Mouse (Mus musculus) CH12.LX (cell line): Measurements from ENCODE around the gene Arhgap35. TPM values are rescaled to one million over a fixed set of nuclear protein-coding genes. Genes with fewer than 3 reads are reported as not detected.
A peak's percentile ranks its signal among the peaks of the same experiment; 100 is the strongest.

Experiments
- DNase-seq: peaks from one replicate; pipeline ENCODE4 v3.0.0-alpha.2; 2013; ENCODE audit errors: extremely low read depth
- H3K27ac ChIP-seq: 2 replicates; pipeline ENCODE4 v1.5.1; 2012; ENCODE audit warnings: low read depth, mild to moderate bottlenecking, control low read depth, moderate library complexity; ENCODE audit not compliant: insufficient read depth
- H3K27me3 ChIP-seq: replicated peaks from 2 replicates; pipeline ENCODE3; 2012; ENCODE audit warnings: inconsistent platforms
- H3K36me3 ChIP-seq, 2 experiments: replicated peaks in 1 of 2; 2 replicates each; pipeline versions ENCODE3 to v1.6.1; 2012; ENCODE audit warnings: inconsistent platforms in 1 of 2, low read length in 1 of 2, mild to moderate bottlenecking in 1 of 2, mixed read lengths in 1 of 2, moderate library complexity in 1 of 2; ENCODE audit not compliant: control insufficient read depth in 1 of 2, insufficient read depth in 1 of 2
- H3K4me1 ChIP-seq, 2 experiments: 2 replicates each; pipeline ENCODE4 v1.6.1; 2012; ENCODE audit warnings: inconsistent platforms in 1 of 2, moderate library complexity in 1 of 2; ENCODE audit not compliant: insufficient read depth in 2 of 2, control insufficient read depth in 1 of 2
- H3K4me2 ChIP-seq: 2 replicates; pipeline ENCODE4 v1.6.1; 2012; ENCODE audit warnings: low read depth, mild to moderate bottlenecking, control low read depth; ENCODE audit not compliant: poor library complexity, insufficient read depth, severe bottlenecking
- H3K4me3 ChIP-seq, 3 experiments: fragments of 150-350 bp in 1 of 3; sonication (generic) in 1 of 3; replicated peaks in 1 of 3; 2 replicates each; pipeline versions ENCODE3 to v1.5.1; 2011 to 2012; ENCODE audit warnings: low read depth in 2 of 3, low read length in 2 of 3, mild to moderate bottlenecking in 2 of 3, moderate library complexity in 2 of 3, control low read depth in 1 of 3, improper control_type of control experiment in 1 of 3, inconsistent platforms in 1 of 3, mixed read lengths in 1 of 3; ENCODE audit not compliant: poor library complexity in 1 of 3
- H3K79me2 ChIP-seq: replicated peaks from 2 replicates; pipeline ENCODE4 v1.6.1; 2012; ENCODE audit warnings: mild to moderate bottlenecking, moderate library complexity; ENCODE audit not compliant: control insufficient read depth, poor library complexity, insufficient read depth, severe bottlenecking; ENCODE audit errors: extremely low read depth
- H3K9ac ChIP-seq: 2 replicates; pipeline ENCODE4 v1.6.1; 2012; ENCODE audit warnings: low read depth, mild to moderate bottlenecking, control low read depth, moderate library complexity; ENCODE audit not compliant: insufficient read depth
- H3K9me3 ChIP-seq: replicated peaks from 2 replicates; pipeline ENCODE3; 2012; ENCODE audit warnings: low read length, inconsistent platforms, mixed read lengths
- BHLHE40 ChIP-seq: IDR thresholded peaks from 2 replicates; pipeline ENCODE4 v1.6.1; 2011; ENCODE audit warnings: mild to moderate bottlenecking, low read depth, low read length, improper control_type of control experiment
- CHD1 ChIP-seq: IDR thresholded peaks from 2 replicates; pipeline ENCODE4 v1.6.1; 2012; ENCODE audit warnings: low read depth, low read length, improper control_type of control experiment, inconsistent platforms
- CHD2 ChIP-seq: IDR thresholded peaks from 2 replicates; pipeline ENCODE4 v1.6.1; 2011; ENCODE audit warnings: low read length, improper control_type of control experiment
- E2F4 ChIP-seq: IDR thresholded peaks from 2 replicates; pipeline ENCODE4 v1.6.1; 2011; ENCODE audit warnings: low read depth, low read length, improper control_type of control experiment; ENCODE audit not compliant: insufficient replicate concordance
- ELF1 ChIP-seq: IDR thresholded peaks from 2 replicates; pipeline ENCODE4 v1.6.1; 2014; ENCODE audit warnings: low read depth, mild to moderate bottlenecking, inconsistent platforms, low read length, improper control_type of control experiment
- ETS1 ChIP-seq: conservative IDR thresholded peaks from 2 replicates; pipeline ENCODE4 v1.6.1; 2012; ENCODE audit warnings: low read depth, mild to moderate bottlenecking, inconsistent platforms, low read length, improper control_type of control experiment, moderate library complexity
- HCFC1 ChIP-seq: IDR thresholded peaks from 2 replicates; pipeline ENCODE4 v1.6.1; 2012; ENCODE audit warnings: low read depth, mild to moderate bottlenecking, inconsistent platforms, low read length, improper control_type of control experiment
- IRF4 ChIP-seq: IDR thresholded peaks from 2 replicates; pipeline ENCODE4 v1.6.1; 2014; ENCODE audit warnings: low read depth, mild to moderate bottlenecking, inconsistent platforms, low read length, improper control_type of control experiment
- JUN ChIP-seq: IDR thresholded peaks from 2 replicates; pipeline ENCODE4 v1.6.1; 2011; ENCODE audit warnings: low read depth, mild to moderate bottlenecking, low read length, improper control_type of control experiment, moderate library complexity; ENCODE audit not compliant: insufficient read depth
- MAX ChIP-seq: IDR thresholded peaks from 2 replicates; pipeline ENCODE4 v1.6.1; 2011; ENCODE audit warnings: low read length, improper control_type of control experiment
- MAZ ChIP-seq: IDR thresholded peaks from 2 replicates; pipeline ENCODE4 v1.6.1; 2012; ENCODE audit warnings: low read depth, mild to moderate bottlenecking, inconsistent platforms, low read length, improper control_type of control experiment, moderate library complexity
- MXI1 ChIP-seq: IDR thresholded peaks from 2 replicates; pipeline ENCODE4 v1.6.1; 2011; ENCODE audit warnings: mild to moderate bottlenecking, low read depth, low read length, improper control_type of control experiment
- MYC ChIP-seq: IDR thresholded peaks from 2 replicates; pipeline ENCODE4 v1.6.1; 2011; ENCODE audit warnings: low read depth, mild to moderate bottlenecking, improper control_type of control experiment, low read length
- NELFE ChIP-seq: IDR thresholded peaks from 2 replicates; pipeline ENCODE4 v1.6.1; 2011; ENCODE audit warnings: low read depth, low read length, improper control_type of control experiment
- NRF1 ChIP-seq: IDR thresholded peaks from 2 replicates; pipeline ENCODE4 v1.6.1; 2014; ENCODE audit warnings: low read depth, mild to moderate bottlenecking, inconsistent platforms, low read length, improper control_type of control experiment, moderate library complexity
- POLR2A ChIP-seq: IDR thresholded peaks from 2 replicates; pipeline ENCODE4 v1.6.1; 2011; ENCODE audit warnings: low read depth, mild to moderate bottlenecking, improper control_type of control experiment, low read length
- POLR2AphosphoS2 ChIP-seq: IDR thresholded peaks from 2 replicates; pipeline ENCODE4 v1.6.1; 2011; ENCODE audit warnings: low read depth, low read length, improper control_type of control experiment
- SMC3 ChIP-seq: IDR thresholded peaks from 2 replicates; pipeline ENCODE4 v1.6.1; 2011; ENCODE audit warnings: low read depth, low read length, improper control_type of control experiment
- TBP ChIP-seq: conservative IDR thresholded peaks from 2 replicates; pipeline ENCODE4 v1.6.1; 2011; ENCODE audit warnings: low read depth, low read length, improper control_type of control experiment
- TCF12 ChIP-seq: IDR thresholded peaks from 2 replicates; pipeline ENCODE4 v1.6.1; 2014; ENCODE audit warnings: low read depth, mild to moderate bottlenecking, inconsistent platforms, low read length, improper control_type of control experiment
- USF1 ChIP-seq: IDR thresholded peaks from 2 replicates; pipeline ENCODE4 v1.6.1; 2014; ENCODE audit warnings: low read depth, mild to moderate bottlenecking, inconsistent platforms, low read length, improper control_type of control experiment
- USF2 ChIP-seq: conservative IDR thresholded peaks from 2 replicates; pipeline ENCODE4 v1.6.1; 2011; ENCODE audit warnings: low read depth, low read length, improper control_type of control experiment
- ZNF384 ChIP-seq: IDR thresholded peaks from 2 replicates; pipeline ENCODE4 v1.6.1; 2012; ENCODE audit warnings: low read depth, low read length, improper control_type of control experiment, inconsistent platforms
- dilution Hi-C: fragments of 300-500 bp; cut with MboI; formaldehyde crosslinking; loops from 2 replicates; pipeline ENCODE4 v1.14.3; 2020; ENCODE audit warnings: low sequenced_read_pairs; ENCODE audit not compliant: extremely low pct_unique_long_range_greater_than_20kb, extremely low pct_ligation_motif_present
- in situ Hi-C: fragments of 300-500 bp; cut with MboI; formaldehyde crosslinking; loops from 3 replicates; pipeline ENCODE4 v1.14.3; 2019; ENCODE audit warnings: low sequenced_read_pairs, low pct_ligation_motif_present, low pct_unique_long_range_greater_than_20kb, mixed read lengths
- polyA plus RNA-seq: library from polyadenylated mRNA; unstranded; fragments of >175 nt; gene quantifications from 2 replicates; pipeline ENCODE4 v1.2.1, GENCODE M21; 2012; ENCODE audit warnings: low read depth; ENCODE audit not compliant: insufficient read length
- total RNA-seq, 2 experiments: library from RNA; depleted of rRNA; stranded (reverse); fragments of 300-350 nt in 1 of 2; fragments of >200 nt in 1 of 2; gene quantifications; 2 replicates each; pipeline ENCODE4 v1.2.3; 2012 to 2014

Gene Arhgap35
- 5.2 and 5.3 TPM in 2 replicates for total RNA-seq (2012; rRNA removed)
- total RNA-seq (2014; rRNA removed), result 2.7 and 3.0 TPM in 2 replicates
- polyA plus RNA-seq, result 6.0 and 7.2 TPM in 2 replicates

DNA sequence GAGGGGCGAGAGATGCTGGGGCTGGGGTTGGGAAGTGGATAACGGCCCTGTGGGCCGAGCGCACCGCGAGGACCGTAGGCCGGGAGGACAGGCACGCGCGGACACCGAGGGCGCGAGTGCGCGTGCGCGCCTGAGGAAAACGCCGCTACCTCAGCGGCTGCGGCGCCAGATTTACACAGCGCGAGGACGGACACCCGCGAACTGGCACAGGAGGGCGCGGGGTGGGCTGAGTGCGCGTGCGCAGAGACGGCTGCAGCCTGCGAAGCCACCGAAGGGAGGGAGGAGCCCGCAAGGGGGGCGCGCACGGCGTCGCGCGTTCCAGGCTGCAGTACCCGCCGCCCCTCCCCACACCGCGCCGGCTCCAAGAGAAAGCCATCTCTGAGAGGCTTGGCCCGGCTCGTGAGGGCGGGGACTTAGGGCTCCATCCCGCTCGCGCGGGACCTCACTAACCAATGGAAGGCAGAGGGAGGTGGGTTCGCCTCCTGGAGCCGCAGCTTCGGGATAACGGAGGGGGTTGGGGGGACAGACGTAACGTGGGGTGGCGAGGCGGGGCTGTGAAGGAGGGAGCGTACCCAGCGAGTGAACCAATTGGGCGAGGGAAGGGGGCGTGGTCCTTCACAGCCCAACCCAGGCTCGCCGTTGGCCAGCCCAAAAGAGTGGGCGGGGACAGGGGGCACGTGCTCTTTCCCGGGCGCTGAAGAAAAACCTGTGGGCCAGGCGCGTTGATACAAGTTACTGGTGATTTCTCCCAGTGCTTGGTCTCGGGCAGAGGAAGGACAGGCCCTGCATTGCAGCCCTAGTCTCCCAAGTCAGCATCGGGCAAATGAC lies at the start of gene Arhgap35:
Arhgap35 (minus strand) TSS at position 106 of the 828 bp plus-strand sequence.
- H3K27me3 ChIP-seq, result peaks cover 6% of the 10 kb centered on the region
- no peak for TF ChIP-seq E2F4
- TF ChIP-seq IRF4, result no peak; the same call in 1 of the 2 replicates
- TF ChIP-seq USF1, result peak; percentile 84
- TF ChIP-seq MXI1, result peak; percentile 84
- TF ChIP-seq NRF1, result peak; percentile 91
- 0 out of 2 replicates have a peak, but pooled peaks have one; percentile 34 for TF ChIP-seq TBP
- TF ChIP-seq ETS1, result no peak; the same call in 1 of the 2 replicates
- peak; percentile 82 for TF ChIP-seq MAZ
- no peak for TF ChIP-seq JUN
- peak; percentile 62; the same call in 1 of the 2 replicates for TF ChIP-seq POLR2AphosphoS2
- peak; percentile 92 for TF ChIP-seq CHD2
- no peak for TF ChIP-seq SMC3
- TF ChIP-seq HCFC1, result peak; percentile 32; the same call in 1 of the 2 replicates
- peak; percentile 74 for TF ChIP-seq NELFE
- TF ChIP-seq TCF12, result peak; percentile 46
- no peak for TF ChIP-seq CHD1
- peak; percentile 72 for TF ChIP-seq POLR2A
- peak; percentile 77 for TF ChIP-seq MYC
- no peak for TF ChIP-seq ZNF384
- TF ChIP-seq ELF1, result 0 out of 2 replicates have a peak, but pooled peaks have one; percentile 27
- peak; percentile 52 for TF ChIP-seq USF2
- TF ChIP-seq BHLHE40, result peak; percentile 88
- TF ChIP-seq MAX, result peak; percentile 98
- peaks cover under 1% of the 10 kb centered on the region for H3K9me3 ChIP-seq
- peaks cover 0 to 3% of the 10 kb centered on the region in 2 experiments for H3K36me3 ChIP-seq
- dilution Hi-C loops (no loop called here), in situ Hi-C loops (loop anchor here (5.0 kb wide), 2 partner anchors 38 to 108 kb away; no protein-coding TSS in a partner anchor)
- DNase-seq, result peak; percentile 97
- H3K27ac ChIP-seq, result peak within 1 kb of the TSS; percentile 86
- peak within 1 kb of the TSS; percentile 95 for H3K9ac ChIP-seq
- H3K4me3 ChIP-seq, result peak within 1 kb of the TSS; percentile 70 to 100 (median 86)
- H3K4me1 ChIP-seq, result peaks cover 3 to 46% of the 10 kb centered on the region in 2 experiments; a peak in 3 of 4 replicates
- H3K4me2 ChIP-seq, result peak within 1 kb of the TSS; percentile 62
- peaks cover 20% of the 10 kb centered on the region for H3K79me2 ChIP-seq
